Mouse (Mus musculus): ENCODE measurements at regions not wholly inside any gene's neighbourhood (a gene's known extent, or its start where the extent isn't known, plus 50 kb on each side); places are given as distances from the start of the nearest gene placed in this dataset.
"Not testable (repeated sequence)": the region's sequence is repeated elsewhere in the genome, so short reads cannot be mapped to it uniquely, and the experiment has no call there.

- DNase-seq, result no peak
These were observed 72.5 kb upstream of the Ccdc122 start for GRCm38 (mm10) chr14:76964046-76964445.

- DNase-seq, result no peak
These were observed 77.7 kb upstream of the Ccdc122 start for GRCm38 (mm10) chr14:76958875-76959274.

GRCm38 (mm10) chr14:76957136-76957535, 79.4 kb upstream of the Ccdc122 start:
- no peak for DNase-seq

- no peak for DNase-seq
These were observed 83.4 kb upstream of the Ccdc122 start for GRCm38 (mm10) chr14:76953171-76953570.

GRCm38 (mm10) chr14:76951450-76951849, 85.1 kb upstream of the Ccdc122 start:
- no peak for DNase-seq

- DNase-seq, result peak; percentile 28 to 37
These were observed 87.2 kb upstream of the Ccdc122 start for GRCm38 (mm10) chr14:76949388-76949787.

GRCm38 (mm10) chr14:76948948-76949347, 87.6 kb upstream of the Ccdc122 start:
- DNase-seq, result peak; percentile 52 to 59

- no peak for DNase-seq
These were observed 88.1 kb upstream of the Ccdc122 start for GRCm38 (mm10) chr14:76948481-76948880.

GRCm38 (mm10) chr14:76947148-76947547, 89.4 kb upstream of the Ccdc122 start:
- no peak for DNase-seq

- DNase-seq, result peak; percentile 42 to 61
These were observed 90.9 kb upstream of the Ccdc122 start for GRCm38 (mm10) chr14:76945626-76946025.

GRCm38 (mm10) chr14:76941474-76942212, 94.9 kb upstream of the Ccdc122 start:
- DNase-seq, result no peak

- DNase-seq, result no peak
These were observed 96.1 kb upstream of the Ccdc122 start for GRCm38 (mm10) chr14:76940507-76940906.

- peak in 1 of 2 experiments; percentile 21 for DNase-seq
These were observed 99.9 kb upstream of the Ccdc122 start for GRCm38 (mm10) chr14:76936671-76937070.

GRCm38 (mm10) chr14:76936051-76936450, 100.5 kb upstream of the Ccdc122 start:
- DNase-seq, result not testable (repeated sequence)

GRCm38 (mm10) chr14:76935453-76935852, 101.1 kb upstream of the Ccdc122 start:
- DNase-seq, result no peak

- DNase-seq, result no peak
These were observed 103.7 kb upstream of the Ccdc122 start for GRCm38 (mm10) chr14:76932890-76933289.

- no peak for DNase-seq
These were observed 105.2 kb upstream of the Ccdc122 start for GRCm38 (mm10) chr14:76931398-76931797.

- DNase-seq, result no peak
These were observed 107.0 kb upstream of the Ccdc122 start for GRCm38 (mm10) chr14:76929562-76929961.

GRCm38 (mm10) chr14:76928706-76929105, 107.9 kb upstream of the Ccdc122 start:
- no peak for DNase-seq

- DNase-seq, result peak in 1 of 2 experiments; percentile 53
These were observed 109.2 kb upstream of the Ccdc122 start for GRCm38 (mm10) chr14:76927245-76927806.

GRCm38 (mm10) chr14:76926416-76926815, 110.2 kb upstream of the Ccdc122 start:
- no peak for DNase-seq

- no peak for DNase-seq
These were observed 114.1 kb upstream of the Ccdc122 start for GRCm38 (mm10) chr14:76922399-76922939.

- DNase-seq, result no peak
These were observed 118.5 kb upstream of the Ccdc122 start for GRCm38 (mm10) chr14:76918091-76918490.

Data from kidney, postnatal 4 days (tissue).